Mouse (Mus musculus): ENCODE results near the gene Ptges.

GRCm38 (mm10) chr2:30912291-30912773, 17.3 kb downstream of the Ptges start:
- TF ChIP-seq POLR2A (IDR thresholded peaks at IDR 0.05; ENCODE audit: insufficient read length, low read depth) (no peak), CEBPB (IDR thresholded peaks at IDR 0.05; ENCODE audit: insufficient read depth, poor library complexity, severe bottlenecking) (no peak)
